Mouse (Mus musculus) C2C12 (cell line): ENCODE measurements around the gene Asb5.

Source experiments
- CTCF ChIP-seq: IDR thresholded peaks from one replicate; pipeline ENCODE4 v1.5.1; 2011; ENCODE audit not compliant: control insufficient read depth, insufficient read depth, insufficient read length
- MYOG ChIP-seq: IDR thresholded peaks from one replicate; pipeline ENCODE4 v1.6.1; 2011; ENCODE audit not compliant: control insufficient read depth, insufficient read length; ENCODE audit errors: extremely low read depth

- TF ChIP-seq CTCF (no peak), MYOG (no peak)
Observed at GRCm38 (mm10) chr8:54508096-54508456, 21.3 kb upstream of the Asb5 start.
